Mouse (Mus musculus): ENCODE measurements around the gene Gns. TPM values are rescaled to one million over a fixed set of nuclear protein-coding genes. Genes with fewer than 3 reads are reported as not detected.
A peak's percentile ranks its signal among the peaks of the same experiment; 100 is the strongest.

Gene Gns
- polyA plus RNA-seq, 1 experiment from 2014 or later, result 37.5 TPM

DNA sequence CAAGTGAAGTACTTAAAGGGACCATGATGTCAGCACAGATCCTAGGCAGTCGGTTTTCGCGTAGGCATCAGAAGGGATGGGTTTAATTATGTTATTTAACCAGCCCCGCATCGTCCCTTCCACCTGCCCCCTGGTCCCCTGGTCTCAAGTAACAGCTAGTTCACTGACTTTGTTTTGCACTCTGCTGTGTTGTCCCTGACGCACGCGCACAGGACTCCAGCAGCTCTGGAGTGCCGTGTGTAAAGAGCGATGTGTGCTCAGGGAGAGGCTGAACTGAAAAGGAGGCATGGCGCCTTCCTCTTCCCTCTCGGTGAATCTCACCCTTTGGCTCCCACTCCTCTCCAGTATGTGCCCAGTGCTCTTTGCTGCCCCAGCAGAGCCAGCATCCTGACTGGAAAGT, 9.1 kb downstream of the Gns start:
- ATAC-seq (ENCODE audit: insufficient read depth, low FRiP score), result no peak
- Histone ChIP-seq H3K36me3 (ENCODE audit: control insufficient read depth, insufficient read depth, low read length) (peaks cover 15% of the 10 kb centered on the region), H3K4me1 (ENCODE audit: control insufficient read depth, insufficient read depth, low read length) (no peaks in the 10 kb centered on the region), H3K27ac (ENCODE audit: low read length) (no peak overlapping the region), H3K27me3 (ENCODE audit: control insufficient read depth, insufficient read depth, low read length) (no peaks in the 10 kb centered on the region), H3K9me3 (replicated peaks; ENCODE audit: control insufficient read depth, low read length) (no peaks in the 10 kb centered on the region), H3K4me2 (ENCODE audit: low read depth, low read length) (no peak overlapping the region), H3K9ac (ENCODE audit: low read length) (no peak overlapping the region), H3K4me3 (replicated peaks; ENCODE audit: low read length) (no peak overlapping the region)
- WGBS, result 75% methylated on average over 12 of the region's 12 CpGs

DNA sequence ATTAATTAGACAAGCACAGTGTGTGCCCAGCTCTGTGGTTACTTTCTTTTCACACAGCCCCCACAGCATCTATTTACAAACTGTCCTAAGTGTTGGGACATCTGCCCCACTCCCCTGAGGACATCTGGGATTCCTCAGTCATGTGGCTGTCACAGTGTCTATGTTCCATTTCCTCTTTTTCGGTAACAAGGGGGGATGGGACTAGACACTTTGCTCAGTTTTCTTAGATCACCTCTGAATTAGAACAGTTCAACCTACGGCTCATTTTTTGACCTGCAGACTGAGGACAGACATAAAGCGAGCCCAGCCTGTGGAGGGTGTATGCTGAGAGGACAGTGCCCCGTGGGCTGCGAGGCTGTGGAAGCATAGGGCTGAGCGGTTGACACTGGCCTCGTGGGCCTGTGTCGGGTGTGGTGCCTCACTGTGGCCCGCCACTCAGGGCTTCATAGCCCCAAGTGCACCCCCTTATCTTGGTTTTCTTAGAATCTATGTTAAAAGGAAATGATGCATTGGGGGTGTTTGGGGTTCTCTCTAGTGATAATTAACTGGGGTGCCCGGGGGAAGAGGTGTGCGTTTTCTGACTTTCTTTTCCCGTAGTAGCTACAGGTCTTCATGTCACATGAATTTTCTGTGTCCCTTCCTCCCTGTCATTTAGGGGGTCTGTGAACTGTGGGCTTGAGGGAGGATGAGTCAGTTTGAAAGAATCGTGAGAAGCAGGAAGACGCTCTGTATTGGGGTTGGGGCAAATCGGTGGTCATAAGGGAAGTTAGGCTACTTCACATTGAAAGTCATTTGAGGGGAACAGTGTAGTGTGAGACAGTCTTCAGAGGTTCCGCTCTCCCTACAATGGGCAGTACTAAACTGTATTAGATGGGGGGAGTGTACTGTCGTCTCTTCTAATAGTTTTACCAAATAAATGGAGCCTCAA, 10.1 kb downstream of the Gns start:
- Histone ChIP-seq H3K27ac (ENCODE audit: low read length) (no peak overlapping the region), H3K4me3 (replicated peaks; ENCODE audit: low read length) (no peak overlapping the region), H3K9me3 (replicated peaks; ENCODE audit: control insufficient read depth, low read length) (0 out of 2 replicates have a peak, but pooled peaks cover 3% of the 10 kb centered on the region), H3K36me3 (ENCODE audit: control insufficient read depth, insufficient read depth, low read length) (peaks cover 25% of the 10 kb centered on the region), H3K27me3 (ENCODE audit: control insufficient read depth, insufficient read depth, low read length) (no peaks in the 10 kb centered on the region), H3K9ac (ENCODE audit: low read length) (no peak overlapping the region), H3K4me2 (ENCODE audit: low read depth, low read length) (no peak overlapping the region), H3K4me1 (ENCODE audit: control insufficient read depth, insufficient read depth, low read length) (no peaks in the 10 kb centered on the region)
- no peak for ATAC-seq (ENCODE audit: insufficient read depth, low FRiP score)
- WGBS, result 72% methylated on average over 17 of the region's 17 CpGs

DNA sequence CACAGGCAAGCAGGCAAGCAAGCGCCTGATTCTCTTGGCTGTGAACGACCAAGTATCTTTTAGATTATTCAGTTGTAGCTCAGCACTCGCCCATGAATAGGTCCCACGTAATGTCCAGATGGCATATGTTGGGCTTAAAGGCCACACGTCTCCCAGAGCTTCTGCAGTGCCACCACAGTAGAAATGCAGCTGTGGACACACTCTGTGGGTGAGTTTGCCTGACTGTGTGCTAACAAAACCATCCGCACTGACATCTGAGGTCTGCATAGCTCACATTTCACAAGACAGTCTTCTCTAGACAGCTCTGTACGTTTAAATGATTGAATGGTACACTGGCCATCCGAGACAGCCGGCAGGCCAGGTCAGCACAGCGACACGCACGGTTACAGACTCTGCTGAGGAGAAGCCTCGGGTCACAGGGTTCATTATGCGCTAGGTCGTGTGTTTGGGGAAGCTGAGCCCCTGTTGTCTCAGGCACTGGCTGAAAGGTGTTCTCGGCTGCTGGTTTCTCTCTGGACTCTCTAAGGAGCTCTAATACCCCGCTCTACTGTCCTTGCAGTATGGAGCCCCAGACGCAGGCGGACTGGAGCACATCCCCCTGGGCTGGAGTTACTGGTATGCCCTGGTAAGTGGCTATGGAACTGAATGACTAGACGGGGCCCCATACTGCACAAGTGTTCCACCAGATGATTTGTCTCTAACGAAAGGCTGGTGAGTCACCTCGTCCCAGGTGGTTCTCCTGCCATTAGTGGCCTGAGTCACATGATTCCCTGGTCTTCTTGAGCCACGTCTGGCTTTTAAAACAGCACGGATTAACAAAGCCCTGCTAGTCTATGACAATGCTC, 11.0 kb downstream of the Gns start:
- WGBS, result 72% methylated on average over 24 of the region's 24 CpGs
- Histone ChIP-seq H3K4me3 (replicated peaks; ENCODE audit: low read length) (no peak overlapping the region), H3K4me1 (ENCODE audit: control insufficient read depth, insufficient read depth, low read length) (no peaks in the 10 kb centered on the region), H3K9ac (ENCODE audit: low read length) (no peak overlapping the region), H3K9me3 (replicated peaks; ENCODE audit: control insufficient read depth, low read length) (0 out of 2 replicates have a peak, but pooled peaks cover 3% of the 10 kb centered on the region), H3K4me2 (ENCODE audit: low read depth, low read length) (no peak overlapping the region), H3K27me3 (ENCODE audit: control insufficient read depth, insufficient read depth, low read length) (no peaks in the 10 kb centered on the region), H3K27ac (ENCODE audit: low read length) (peak overlapping the region; percentile 41), H3K36me3 (ENCODE audit: control insufficient read depth, insufficient read depth, low read length) (peaks cover 27% of the 10 kb centered on the region)
- peak; percentile 57 for ATAC-seq (ENCODE audit: insufficient read depth, low FRiP score)

DNA sequence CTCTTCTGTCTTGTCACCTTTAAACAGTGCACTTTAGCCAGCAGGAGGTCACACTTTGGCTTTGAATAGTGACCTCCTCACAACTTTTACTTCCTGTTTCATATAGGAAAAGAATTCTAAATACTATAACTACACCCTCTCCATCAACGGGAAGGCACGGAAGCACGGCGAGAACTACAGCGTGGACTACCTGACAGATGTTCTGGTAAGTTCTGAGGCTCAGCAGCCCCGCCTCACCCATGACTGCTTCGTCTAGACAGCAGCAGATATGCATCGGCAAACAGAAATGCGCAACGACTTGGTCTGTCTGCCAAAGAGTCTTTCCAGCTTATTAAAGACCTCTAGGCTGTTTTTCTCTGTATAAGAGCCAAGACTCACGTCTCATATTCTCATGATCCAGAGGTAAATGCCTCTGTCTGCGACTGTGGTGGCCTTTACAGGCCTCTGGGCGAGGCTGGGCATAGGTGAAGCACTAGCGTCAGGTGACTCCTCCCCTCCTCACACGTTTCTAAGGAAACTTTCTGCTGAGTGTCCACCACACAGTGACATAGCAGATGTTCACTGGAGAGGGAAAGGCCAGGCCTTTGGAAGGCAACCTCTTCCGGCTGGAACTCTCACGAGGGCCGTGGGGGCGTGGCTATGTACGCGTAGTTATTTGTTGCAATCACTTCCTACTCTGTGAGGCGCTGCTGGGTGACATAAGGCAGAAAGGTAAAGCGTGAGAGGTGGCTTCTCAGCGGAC, 11.8 kb downstream of the Gns start:
- H3K4me3 ChIP-seq (replicated peaks; ENCODE audit: low read length), result no peak overlapping the region
- H3K36me3 ChIP-seq (ENCODE audit: control insufficient read depth, insufficient read depth, low read length), result peaks cover 30% of the 10 kb centered on the region
- H3K4me2 ChIP-seq (ENCODE audit: low read depth, low read length), result no peak overlapping the region
- WGBS, result 82% methylated on average over 24 of the region's 24 CpGs
- H3K4me1 ChIP-seq (ENCODE audit: control insufficient read depth, insufficient read depth, low read length), result no peaks in the 10 kb centered on the region
- ATAC-seq (ENCODE audit: insufficient read depth, low FRiP score), result peak; percentile 64; the same call in 1 of the 2 replicates
- H3K9me3 ChIP-seq (replicated peaks; ENCODE audit: control insufficient read depth, low read length), result 0 out of 2 replicates have a peak, but pooled peaks cover 3% of the 10 kb centered on the region
- H3K27ac ChIP-seq (ENCODE audit: low read length), result peak overlapping the region; percentile 41
- no peaks in the 10 kb centered on the region for H3K27me3 ChIP-seq (ENCODE audit: control insufficient read depth, insufficient read depth, low read length)
- no peak overlapping the region for H3K9ac ChIP-seq (ENCODE audit: low read length)

DNA sequence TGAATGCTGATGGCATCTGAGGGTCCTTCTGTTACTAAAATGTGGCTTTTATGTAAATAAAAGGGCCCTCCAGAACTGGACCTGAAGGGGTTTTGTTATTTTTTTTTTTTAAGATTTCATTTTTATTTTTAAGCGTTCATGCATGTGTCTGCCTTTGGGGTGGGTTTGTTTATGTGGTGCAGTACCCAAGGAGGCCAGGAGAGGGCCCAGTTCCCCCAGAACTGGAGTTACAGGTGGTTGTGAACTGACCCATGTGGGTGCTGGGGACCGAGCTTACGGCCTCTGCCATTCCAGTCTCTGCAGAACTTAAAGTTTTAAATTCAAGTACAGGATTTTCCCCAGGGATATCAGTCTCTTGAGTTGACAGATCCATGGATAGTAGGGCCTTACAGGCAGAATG, 14.5 kb downstream of the Gns start:
- Histone ChIP-seq H3K9me3 (replicated peaks; ENCODE audit: control insufficient read depth, low read length) (0 out of 2 replicates have a peak, but pooled peaks cover 3% of the 10 kb centered on the region), H3K27ac (ENCODE audit: low read length) (no peak overlapping the region), H3K36me3 (ENCODE audit: control insufficient read depth, insufficient read depth, low read length) (peaks cover 36% of the 10 kb centered on the region), H3K4me3 (replicated peaks; ENCODE audit: low read length) (no peak overlapping the region), H3K9ac (ENCODE audit: low read length) (no peak overlapping the region), H3K27me3 (ENCODE audit: control insufficient read depth, insufficient read depth, low read length) (no peaks in the 10 kb centered on the region), H3K4me2 (ENCODE audit: low read depth, low read length) (no peak overlapping the region), H3K4me1 (ENCODE audit: control insufficient read depth, insufficient read depth, low read length) (no peaks in the 10 kb centered on the region)
- no peak for ATAC-seq (ENCODE audit: insufficient read depth, low FRiP score)
- WGBS, result 95% methylated on average over 3 of the region's 3 CpGs

DNA sequence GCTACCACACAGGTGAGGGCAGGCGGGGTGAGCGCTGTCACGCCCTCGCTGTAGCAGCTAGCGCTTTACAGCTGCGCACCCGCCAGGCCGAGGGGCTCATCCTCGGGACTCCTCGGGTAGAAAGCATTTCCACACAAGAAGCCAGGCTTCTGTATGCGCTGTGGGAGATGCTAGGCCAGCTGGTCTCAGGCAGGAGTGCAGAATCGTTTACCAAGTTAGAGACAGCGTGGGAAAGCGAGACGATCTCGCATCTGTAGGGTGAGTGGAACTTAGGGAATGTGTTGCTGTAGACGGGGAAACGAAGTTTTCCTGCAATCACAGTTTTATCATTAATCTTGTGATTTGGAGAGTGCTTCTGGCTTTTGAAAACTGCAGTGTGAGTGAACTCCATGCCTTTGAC, 16.4 kb downstream of the Gns start:
- Histone ChIP-seq H3K4me1 (ENCODE audit: control insufficient read depth, insufficient read depth, low read length) (no peaks in the 10 kb centered on the region), H3K4me2 (ENCODE audit: low read depth, low read length) (no peak overlapping the region), H3K36me3 (ENCODE audit: control insufficient read depth, insufficient read depth, low read length) (peaks cover 36% of the 10 kb centered on the region), H3K9me3 (replicated peaks; ENCODE audit: control insufficient read depth, low read length) (0 out of 2 replicates have a peak, but pooled peaks cover 3% of the 10 kb centered on the region), H3K9ac (ENCODE audit: low read length) (no peak overlapping the region), H3K27me3 (ENCODE audit: control insufficient read depth, insufficient read depth, low read length) (no peaks in the 10 kb centered on the region), H3K4me3 (replicated peaks; ENCODE audit: low read length) (no peak overlapping the region), H3K27ac (ENCODE audit: low read length) (no peak overlapping the region)
- ATAC-seq (ENCODE audit: insufficient read depth, low FRiP score), result no peak
- 73% methylated on average over 18 of the region's 18 CpGs for whole genome bisulfite sequencing

DNA sequence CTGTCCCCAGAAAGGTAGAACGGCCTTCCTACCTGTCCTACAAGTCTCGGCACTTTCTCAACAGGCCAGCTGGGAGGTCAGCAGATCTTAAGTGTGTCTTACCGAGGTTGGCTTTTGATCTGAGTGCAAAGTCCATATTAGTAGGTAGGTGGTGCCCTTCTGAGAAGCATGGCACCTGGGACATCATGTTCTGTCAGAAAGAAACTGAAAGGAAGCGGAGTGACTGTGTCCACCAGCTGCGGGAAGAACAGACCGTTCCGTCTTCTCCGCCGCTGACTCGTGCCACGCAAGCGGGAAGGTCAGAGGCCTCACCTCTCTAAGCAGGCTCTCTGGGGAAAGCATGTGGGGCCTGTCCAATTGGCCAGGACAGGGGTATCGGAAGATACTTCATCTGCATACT, 19.8 kb downstream of the Gns start:
- H3K9ac ChIP-seq (ENCODE audit: low read length), result no peak overlapping the region
- no peaks in the 10 kb centered on the region for H3K27me3 ChIP-seq (ENCODE audit: control insufficient read depth, insufficient read depth, low read length)
- no peak overlapping the region for H3K4me3 ChIP-seq (replicated peaks; ENCODE audit: low read length)
- no peaks in the 10 kb centered on the region for H3K4me1 ChIP-seq (ENCODE audit: control insufficient read depth, insufficient read depth, low read length)
- ATAC-seq (ENCODE audit: insufficient read depth, low FRiP score), result peak; percentile 34; the same call in 1 of the 2 replicates
- WGBS, result 83% methylated on average over 13 of the region's 13 CpGs
- no peaks in the 10 kb centered on the region for H3K9me3 ChIP-seq (replicated peaks; ENCODE audit: control insufficient read depth, low read length)
- no peak overlapping the region for H3K4me2 ChIP-seq (ENCODE audit: low read depth, low read length)
- no peak overlapping the region for H3K27ac ChIP-seq (ENCODE audit: low read length)
- peaks cover 23% of the 10 kb centered on the region; the same call in 1 of the 2 replicates for H3K36me3 ChIP-seq (ENCODE audit: control insufficient read depth, insufficient read depth, low read length)

DNA sequence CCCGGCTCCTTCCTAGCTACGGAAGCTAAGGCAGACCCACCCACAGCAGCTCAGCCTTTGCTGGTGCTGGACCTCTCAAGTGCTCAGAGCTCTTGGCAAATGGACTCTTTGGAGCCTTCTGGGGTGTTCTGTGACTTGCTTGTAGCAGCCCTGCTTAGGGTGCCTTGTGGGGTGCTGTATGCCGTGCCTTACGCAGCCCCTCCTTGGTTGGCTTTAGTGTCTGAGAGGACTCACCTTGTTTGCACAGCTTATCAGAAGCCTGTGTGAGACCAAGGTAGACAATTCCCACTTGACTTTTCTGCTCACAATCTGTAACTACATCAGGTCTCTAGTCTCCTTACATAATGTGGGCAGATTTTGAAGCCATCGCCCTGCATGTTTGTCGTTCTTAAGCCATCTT, 20.8 kb downstream of the Gns start:
- WGBS, result 76% methylated on average over 6 of the region's 6 CpGs
- Histone ChIP-seq H3K9ac (ENCODE audit: low read length) (no peak overlapping the region), H3K27me3 (ENCODE audit: control insufficient read depth, insufficient read depth, low read length) (no peaks in the 10 kb centered on the region), H3K36me3 (ENCODE audit: control insufficient read depth, insufficient read depth, low read length) (peaks cover 21% of the 10 kb centered on the region; the same call in 1 of the 2 replicates), H3K9me3 (replicated peaks; ENCODE audit: control insufficient read depth, low read length) (no peaks in the 10 kb centered on the region), H3K27ac (ENCODE audit: low read length) (no peak overlapping the region), H3K4me1 (ENCODE audit: control insufficient read depth, insufficient read depth, low read length) (no peaks in the 10 kb centered on the region), H3K4me2 (ENCODE audit: low read depth, low read length) (no peak overlapping the region), H3K4me3 (replicated peaks; ENCODE audit: low read length) (no peak overlapping the region)
- no peak for ATAC-seq (ENCODE audit: insufficient read depth, low FRiP score)

All from stomach, embryonic 16.5 days (tissue).